Mouse (Mus musculus) cerebellum, adult 2 months (tissue): ENCODE data around the gene Nyap1.

Experiments used
- CTCF ChIP-seq: fragments of 200-500 bp; IDR thresholded peaks from 2 replicates; pipeline ENCODE4 v1.5.1; 2011; ENCODE audit warnings: low read depth, mild to moderate bottlenecking, control low read depth, low read length, moderate library complexity, borderline replicate concordance; ENCODE audit not compliant: insufficient read depth
- POLR2A ChIP-seq: fragments of 200-500 bp; IDR thresholded peaks from 2 replicates; pipeline ENCODE4 v1.6.1; 2011; ENCODE audit warnings: low read length, control low read depth, borderline replicate concordance; ENCODE audit not compliant: insufficient read depth

- no peak for TF ChIP-seq POLR2A
- no peak for TF ChIP-seq CTCF
These were observed 641 bp upstream of the Nyap1 start for GRCm38 (mm10) chr5:137742048-137742447.
